In the genomic region with DNA sequence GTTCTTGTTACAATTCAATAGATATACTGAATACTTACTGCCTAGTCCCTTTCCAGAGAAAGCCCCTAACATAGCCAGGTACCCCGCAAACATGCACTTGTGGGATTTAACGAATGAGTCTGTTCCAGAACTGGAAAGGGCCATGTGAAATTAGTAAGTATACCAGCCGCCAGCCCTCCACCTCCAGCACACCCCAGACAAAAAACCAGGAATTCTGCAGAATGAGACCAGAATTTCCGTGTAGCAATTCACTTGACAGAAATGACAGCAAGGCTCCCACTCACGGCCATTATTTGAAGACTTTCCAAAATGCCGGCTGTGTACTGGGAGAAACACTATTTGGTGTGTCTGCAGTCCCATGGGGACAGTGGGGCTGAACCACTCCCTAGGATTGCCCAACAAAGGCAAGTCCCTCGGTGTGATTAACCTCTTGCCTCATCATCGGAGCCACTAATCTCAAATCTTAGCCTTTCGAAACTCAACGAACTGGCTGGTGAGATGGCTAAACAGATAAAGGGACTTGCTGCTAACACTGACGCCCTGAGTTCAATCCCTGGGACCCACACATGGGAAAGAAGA, we compare ENCODE assay signal across 16 mouse cellular contexts. TPM values are rescaled to one million over a fixed set of nuclear protein-coding genes. Genes with fewer than 3 reads are reported as not detected.
DNase-seq lines count a peak whose midpoint lies in the region; ATAC-seq lines count a peak whose summit lies in the region.
"Had no signal": no experiment of that assay in that cellular context is flagged by ENCODE, and none has a peak within 500 bp of the region (broad histone marks: within the 10 kb centered on the region; RNA-seq: fewer than 3 reads in every experiment).

No protein-coding gene starts in this region.

- peaks cover 14% of the 10 kb centered on the region for H3K36me3 ChIP-seq in limb, embryonic 10.5 days
- H3K36me3 ChIP-seq in forebrain, embryonic 13.5 days (ENCODE audit: poor library complexity, severe bottlenecking), result peaks cover 5% of the 10 kb centered on the region; the same call in 1 of the 2 replicates
- H3K36me3 ChIP-seq: G1E; midbrain, embryonic 12.5 days; neural tube, embryonic 13.5 days had no signal

- H3K9ac ChIP-seq in forebrain, embryonic 13.5 days, result no peak overlapping the region
- H3K9ac ChIP-seq: hindbrain, embryonic 12.5 days; limb, embryonic 15.5 days; midbrain, embryonic 12.5 days; neural tube, embryonic 13.5 days had no signal

- no peaks in the 10 kb centered on the region for H3K27me3 ChIP-seq in limb, embryonic 10.5 days (ENCODE audit: low read depth, poor library complexity, severe bottlenecking)
- no peaks in the 10 kb centered on the region for H3K27me3 ChIP-seq in forebrain, embryonic 13.5 days
- H3K27me3 ChIP-seq: hindbrain, embryonic 12.5 days; limb, embryonic 15.5 days; midbrain, embryonic 12.5 days; neural tube, embryonic 13.5 days had no signal

- H3K27ac ChIP-seq in limb, embryonic 10.5 days, result no peak overlapping the region
- H3K27ac ChIP-seq in forebrain, embryonic 13.5 days, result no peak overlapping the region
- H3K27ac ChIP-seq: hindbrain, embryonic 12.5 days; limb, embryonic 15.5 days; midbrain, embryonic 12.5 days; neural tube, embryonic 13.5 days had no signal

- no peaks in the 10 kb centered on the region for H3K9me3 ChIP-seq in limb, embryonic 10.5 days (replicated peaks)
- H3K9me3 ChIP-seq in forebrain, embryonic 13.5 days (replicated peaks), result no peaks in the 10 kb centered on the region
- H3K9me3 ChIP-seq: hindbrain, embryonic 12.5 days; limb, embryonic 15.5 days; midbrain, embryonic 12.5 days; neural tube, embryonic 13.5 days had no signal

- peak; percentile 48 for DNase-seq in adrenal gland, postnatal 10 days
- no peak for DNase-seq in adrenal gland, postnatal 25 days
- DNase-seq in layer of hippocampus, adult 11-12 months (ENCODE audit: low spot score), result peak; percentile 33
- no peak for DNase-seq in layer of hippocampus, postnatal 10 days (ENCODE audit: low spot score in 2 of 2)
- peak; percentile 21 to 68 for DNase-seq in lung, postnatal 4 days
- no peak for DNase-seq in limb, embryonic 10.5 days (ENCODE audit: low spot score)
- DNase-seq: cerebellum, adult 11-12 months; kidney, adult 2 months; thymus, postnatal 4 days had no signal

- peaks cover 19% of the 10 kb centered on the region for H3K4me1 ChIP-seq in limb, embryonic 10.5 days
- peaks cover 9% of the 10 kb centered on the region for H3K4me1 ChIP-seq in forebrain, embryonic 13.5 days
- H3K4me1 ChIP-seq: hindbrain, embryonic 12.5 days; midbrain, embryonic 12.5 days had no signal

- H3K4me3 ChIP-seq in limb, embryonic 10.5 days, result no peak overlapping the region
- no peak overlapping the region for H3K4me3 ChIP-seq in forebrain, embryonic 13.5 days
- H3K4me3 ChIP-seq: hindbrain, embryonic 12.5 days; limb, embryonic 15.5 days; midbrain, embryonic 12.5 days; neural tube, embryonic 13.5 days had no signal

- 95% methylated on average over 11 of the region's 11 CpGs for WGBS in limb, embryonic 10.5 days
- 90% methylated on average over 11 of the region's 11 CpGs for WGBS in forebrain, embryonic 13.5 days

- H3K4me2 ChIP-seq in forebrain, embryonic 13.5 days, result no peak overlapping the region
- H3K4me2 ChIP-seq: hindbrain, embryonic 12.5 days; limb, embryonic 15.5 days; midbrain, embryonic 12.5 days; neural tube, embryonic 13.5 days had no signal

- peak; percentile 95 for ATAC-seq in granulocyte monocyte progenitor cell, adult 5-6 weeks (replicated peaks; ENCODE audit: poor library complexity, severe bottlenecking)
- no peak for ATAC-seq in forebrain, embryonic 13.5 days

RNA-seq across cellular contexts. Expression of a gene that starts 30.9 kb away (rescaled TPM):
- total RNA-seq in adrenal gland, postnatal 10 days (2021), result 10 to 100 TPM; 47.3 to 50.3 TPM
- 80.4 and 89.0 TPM in 2 replicates for total RNA-seq in adrenal gland, postnatal 25 days (2021)
- total RNA-seq in layer of hippocampus, postnatal 10 days (2021), result 10 to 100 TPM; 68.4 to 75.3 TPM
- total RNA-seq in granulocyte monocyte progenitor cell, adult 5-6 weeks (2014; fragmentation: Nextera tagmentation), result 66.1 and 76.1 TPM in 2 replicates
- total RNA-seq in granulocyte monocyte progenitor cell, adult 5-6 weeks (2017), result 65.8 and 68.6 TPM in 2 replicates
- polyA plus RNA-seq in limb, embryonic 10.5 days (2016; fragmentation: Nextera tagmentation; extraction: Ambion mirVana), result 23.8 and 30.8 TPM in 2 replicates
- 25.6 and 29.4 TPM in 2 replicates for polyA plus RNA-seq in forebrain, embryonic 13.5 days (2015; fragmentation: Nextera tagmentation; extraction: Ambion mirVana)

Comparison
In these comparisons a context has a peak if more than half of its experiments do, and no peak if none do; other contexts are left out.
1. DNase-seq: peak in adrenal gland, postnatal 10 days (single experiment), layer of hippocampus, adult 11-12 months (single experiment) and lung, postnatal 4 days (2 of 2); none in adrenal gland, postnatal 25 days (single experiment), layer of hippocampus, postnatal 10 days (0 of 2) and limb, embryonic 10.5 days (single experiment).